Mouse (Mus musculus) brain, embryonic 18.5 days (tissue): ENCODE data around the gene Avpr2.

Experiments
- DNase-seq: peaks from one replicate; pipeline ENCODE4 v3.0.0-alpha.2; 2012; ENCODE audit warnings: low read depth, low spot score

Avpr2 gene

DNA sequence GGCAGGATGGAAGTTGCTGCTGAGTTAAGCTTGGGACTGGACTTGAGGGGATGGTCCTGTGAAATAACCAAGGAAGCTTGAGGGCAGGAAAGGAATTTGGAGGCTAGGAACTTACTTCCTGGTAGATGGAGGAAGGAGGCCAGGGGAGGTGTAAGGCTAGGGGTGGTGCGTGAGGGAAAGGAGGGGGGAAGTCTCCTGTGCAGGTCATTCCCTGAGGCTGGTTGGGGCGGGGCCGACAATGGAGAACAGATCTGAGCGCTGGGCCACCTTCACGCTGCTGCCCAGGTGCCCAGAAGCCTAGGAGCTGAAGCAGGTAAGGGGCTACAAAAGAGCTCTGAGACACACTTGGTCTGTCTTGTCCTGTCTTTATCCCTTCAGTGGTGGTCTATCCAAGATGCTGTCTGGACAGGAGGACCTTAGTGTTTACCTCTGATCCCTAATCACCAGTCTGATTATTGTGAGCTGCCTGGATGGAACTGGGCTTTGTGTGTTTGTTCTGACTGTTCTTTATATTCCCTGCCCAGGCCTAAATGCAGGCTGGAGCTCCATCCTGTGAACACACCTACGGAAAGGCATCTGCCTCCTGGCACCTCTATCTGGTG lies at the start of gene Avpr2:
Gene Avpr2, plus strand, starts transcription at position 552 of the 602 bp plus-strand sequence.
- no peak for DNase-seq

DNA sequence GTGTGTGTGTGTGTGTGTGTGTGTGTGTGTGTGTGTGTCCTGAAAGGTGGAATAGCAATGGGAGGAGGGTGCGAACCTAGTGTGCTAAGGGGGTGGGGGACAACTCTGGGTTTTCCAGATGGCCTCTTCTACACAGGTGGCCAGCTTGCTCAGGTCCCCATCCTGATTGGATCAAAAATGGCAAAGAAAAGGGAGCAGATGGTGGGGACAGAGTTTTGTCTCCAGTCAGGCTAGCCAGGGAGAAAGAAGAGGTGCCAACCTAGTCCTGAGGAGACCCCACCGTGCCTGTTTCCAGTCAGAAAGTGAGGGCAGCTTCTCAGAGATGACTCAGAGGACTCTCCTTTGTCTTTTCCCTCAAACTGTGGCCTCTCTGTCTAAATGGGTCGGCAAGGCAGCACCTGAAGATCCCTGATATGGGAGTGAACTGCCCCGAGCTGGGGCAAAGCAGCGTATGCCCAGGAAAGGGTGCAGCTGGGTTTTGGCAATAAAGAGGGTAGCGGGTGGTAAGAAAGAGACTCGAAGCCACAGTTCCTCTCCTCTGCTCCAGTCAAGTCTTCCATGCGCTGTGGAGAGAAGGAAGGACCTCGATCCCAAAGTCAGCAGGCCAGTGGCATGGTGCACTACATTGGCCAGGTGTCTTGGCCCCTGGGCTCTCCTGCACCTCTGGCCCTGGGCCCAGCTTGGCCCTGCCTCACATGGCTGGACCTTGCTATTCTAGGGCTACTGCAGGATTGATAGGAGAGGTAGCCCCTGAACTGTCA lies 37.4 kb upstream of the Avpr2 start:
- no peak for DNase-seq

DNA sequence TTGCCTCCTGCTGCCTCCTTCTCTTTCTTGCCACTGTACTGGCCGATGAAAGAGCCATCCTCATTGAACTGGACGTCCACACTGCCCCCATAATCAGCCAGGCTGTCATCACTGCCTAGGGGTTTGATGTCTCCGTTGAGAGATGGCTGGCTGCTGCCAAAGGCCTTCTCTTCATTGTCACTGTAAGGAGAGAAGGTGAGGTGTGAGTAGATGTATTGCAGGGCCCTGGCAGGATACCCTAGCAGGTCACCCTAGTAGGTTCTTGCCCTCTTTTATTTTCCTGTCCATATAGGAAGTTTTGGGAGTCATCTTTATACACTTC lies 36.9 kb upstream of the Avpr2 start:
- no peak for DNase-seq

DNA sequence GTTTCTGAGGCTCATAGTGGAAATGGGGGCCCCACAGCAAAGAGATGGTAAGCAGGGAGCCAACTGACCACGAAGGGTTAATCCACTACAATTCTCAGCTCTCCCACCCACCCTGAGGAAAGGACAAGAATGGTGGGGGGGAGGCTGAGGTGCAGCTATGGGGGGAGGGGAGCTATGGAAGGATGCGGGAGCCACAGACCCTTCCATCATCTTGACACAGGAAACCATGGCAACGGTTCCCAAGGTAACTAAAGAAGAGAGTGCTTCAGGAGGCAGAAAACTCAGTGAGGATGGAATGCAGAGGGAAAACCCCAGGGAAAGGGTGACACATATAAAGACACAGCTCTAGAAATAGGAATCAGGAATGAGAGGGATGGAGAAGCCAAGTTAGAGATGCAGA lies 27.2 kb upstream of the Avpr2 start:
- no peak for DNase-seq

DNA sequence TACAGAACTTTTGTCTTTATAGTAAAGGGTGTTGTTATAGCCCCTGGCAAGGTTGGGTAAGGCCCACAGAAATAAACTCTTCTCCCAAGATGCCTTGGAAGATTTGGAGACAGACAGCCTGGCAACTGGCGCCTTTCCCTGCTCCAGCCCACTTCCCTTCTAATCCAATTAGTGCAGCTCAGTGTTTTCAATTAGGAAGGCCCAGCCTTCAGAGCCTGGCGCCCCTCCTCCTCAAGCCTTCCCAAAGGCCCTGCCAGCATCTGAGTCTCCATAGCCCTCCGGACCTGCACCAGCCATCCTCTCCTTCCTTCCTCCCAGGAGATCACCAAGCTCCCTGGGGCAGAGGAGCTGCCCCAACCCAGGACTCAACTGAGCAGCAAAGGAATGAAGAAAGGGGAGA lies 24.6 kb upstream of the Avpr2 start:
- DNase-seq, result no peak

DNA sequence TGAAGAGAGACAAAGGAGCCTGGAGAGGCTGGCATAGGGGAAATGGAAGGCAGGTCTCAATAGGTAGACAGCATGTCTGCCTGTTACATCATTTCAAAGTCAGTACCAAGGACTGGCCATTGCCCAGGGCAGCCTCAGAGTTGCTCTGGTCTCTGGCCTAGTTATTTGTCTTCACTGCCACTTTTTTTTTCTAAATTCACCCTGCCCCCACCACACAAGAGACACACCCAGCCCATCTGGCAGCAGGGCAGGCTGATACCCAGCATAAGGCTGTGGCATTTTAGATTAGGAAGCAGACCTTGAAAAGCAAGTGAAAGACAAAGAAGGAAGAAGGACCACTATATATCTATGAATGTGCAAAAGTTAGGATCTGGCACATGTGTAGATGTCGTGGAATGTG lies 24.1 kb upstream of the Avpr2 start:
- DNase-seq, result no peak

DNA sequence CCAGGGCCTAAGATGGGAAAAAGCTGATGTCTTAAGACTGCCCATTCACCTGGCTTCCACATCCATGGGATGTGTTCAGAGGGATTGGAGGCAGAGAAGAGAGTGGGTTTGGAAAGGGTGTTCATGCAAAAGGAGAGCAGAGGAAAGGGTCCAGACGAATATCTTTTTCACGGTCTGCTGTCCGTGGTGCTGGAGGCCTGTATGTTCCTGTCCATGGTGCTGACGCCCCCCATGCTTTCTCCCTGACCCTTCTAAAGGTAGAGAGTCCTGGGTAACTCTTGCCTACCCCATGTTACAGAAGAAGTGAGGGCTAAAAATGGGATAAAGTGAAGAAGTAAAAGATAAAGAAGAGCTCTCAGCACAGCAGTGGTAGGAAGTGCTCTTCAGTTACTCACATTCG lies 22.6 kb upstream of the Avpr2 start:
- DNase-seq, result no peak

DNA sequence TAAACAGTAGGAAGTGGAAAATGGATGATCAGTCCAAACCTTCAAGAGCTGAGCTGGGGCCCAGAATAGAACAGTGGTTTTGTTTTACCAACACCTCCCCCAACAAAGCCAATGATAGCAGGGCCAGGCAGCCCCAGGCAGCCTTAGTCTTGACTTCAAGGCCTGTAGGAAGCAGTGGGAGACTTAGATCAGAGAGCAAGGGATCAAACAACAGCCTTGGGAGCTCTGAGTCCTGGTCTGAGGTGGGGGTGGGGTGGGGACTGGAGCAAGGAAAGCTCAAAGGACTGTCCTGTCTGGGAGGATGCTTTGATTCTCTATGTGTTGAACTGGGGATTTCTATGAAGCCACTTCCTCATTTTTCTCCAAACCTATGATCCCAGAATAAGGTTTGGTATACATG lies 20.4 kb upstream of the Avpr2 start:
- no peak for DNase-seq

DNA sequence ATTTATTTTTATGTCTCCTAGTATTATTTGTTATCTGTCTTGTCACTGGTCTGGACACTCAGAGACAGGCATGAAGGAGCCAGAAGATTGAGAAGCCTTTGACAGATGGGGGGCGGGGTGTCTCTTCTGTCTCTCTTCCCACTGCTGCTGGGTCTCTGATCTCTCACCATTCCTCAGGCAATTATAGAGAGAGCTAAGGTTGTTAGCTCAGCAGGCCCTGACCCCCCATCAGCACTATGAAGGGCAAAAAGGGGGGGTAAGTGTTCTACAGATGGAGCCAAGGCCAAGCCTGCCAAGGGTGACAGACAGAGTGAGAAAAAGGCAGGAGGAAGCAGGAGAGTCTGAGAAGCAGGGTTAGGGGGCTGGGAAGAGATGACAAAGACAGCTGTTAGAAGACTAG lies 19.9 kb upstream of the Avpr2 start:
- DNase-seq, result no peak

DNA sequence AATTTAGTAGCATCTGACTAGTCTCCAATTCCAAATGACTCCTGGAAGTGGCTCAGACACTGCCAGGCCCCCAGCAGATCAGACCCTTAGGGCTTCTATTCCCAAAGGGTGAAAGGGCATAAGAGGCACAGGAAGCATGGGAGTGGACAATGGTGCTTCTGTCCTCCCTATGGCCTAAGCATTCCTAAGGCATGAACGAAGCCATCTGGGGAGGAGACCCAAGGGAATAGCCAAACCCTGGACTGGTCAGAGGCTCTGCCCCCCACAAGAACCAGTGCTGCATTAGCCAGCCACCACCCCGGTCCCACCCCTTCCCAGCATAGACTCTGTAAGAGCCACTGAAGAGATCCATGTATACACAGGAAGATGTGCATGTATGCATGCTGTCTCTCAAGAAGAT lies 16.0 kb upstream of the Avpr2 start:
- no peak for DNase-seq

DNA sequence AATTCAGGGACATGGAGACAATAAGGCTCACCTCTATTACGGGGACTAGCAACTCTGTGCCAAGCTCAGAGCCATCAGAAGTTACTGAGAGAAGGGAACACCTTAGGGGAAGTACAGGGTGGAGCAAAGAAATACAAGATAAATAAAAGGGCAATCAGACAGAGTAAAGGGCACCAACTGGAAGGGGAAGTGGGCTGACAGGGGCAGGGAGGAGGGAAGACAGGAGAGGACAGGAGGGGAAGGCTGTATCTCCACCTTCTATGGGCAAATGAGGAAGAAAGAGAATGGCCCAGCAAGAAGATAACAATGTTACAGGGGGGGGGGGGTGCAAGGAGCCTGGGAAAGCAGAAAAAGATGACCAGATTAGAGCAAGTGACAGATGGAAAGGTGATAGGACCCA lies 14.9 kb upstream of the Avpr2 start:
- DNase-seq, result no peak

DNA sequence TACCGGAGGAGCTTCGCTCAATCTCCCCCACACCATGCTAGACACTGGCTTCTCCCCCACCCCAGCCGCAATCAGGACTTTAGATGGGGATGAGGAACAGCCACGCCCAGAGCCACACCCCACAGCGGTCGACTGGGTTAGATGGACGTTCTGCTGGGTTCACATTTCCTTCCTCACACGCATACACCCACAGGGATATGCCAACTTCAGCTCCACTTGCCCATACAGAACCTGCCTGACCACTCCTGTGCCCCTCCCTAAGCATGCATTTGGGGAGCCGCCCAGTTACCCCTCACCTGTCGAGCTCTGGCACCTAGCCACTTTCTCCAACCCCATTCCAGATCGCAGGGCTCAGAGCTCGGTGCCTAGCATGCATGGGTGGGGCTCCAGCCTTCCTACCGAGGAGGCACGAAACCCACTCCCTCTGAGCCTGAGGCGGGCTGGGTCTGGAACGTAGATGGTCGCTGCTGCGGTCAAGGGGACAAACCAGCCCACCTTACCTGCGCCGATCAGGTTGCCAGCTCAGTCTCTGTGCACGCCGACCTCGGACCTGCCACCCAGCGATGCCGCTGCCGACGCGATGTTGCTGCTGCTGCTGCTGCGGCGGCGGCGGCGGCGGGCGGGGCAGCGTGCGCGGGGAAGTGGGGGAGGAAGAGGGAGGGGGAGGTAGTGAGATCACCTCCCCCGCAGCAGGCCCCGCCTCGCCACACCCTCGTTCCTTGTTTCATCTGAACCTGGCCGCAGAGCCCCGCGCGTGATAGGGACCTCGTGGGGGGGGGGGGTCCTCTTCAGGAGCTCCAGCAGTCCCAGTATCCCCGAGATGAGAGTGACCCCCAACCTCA lies 11.5 kb upstream of the Avpr2 start:
- DNase-seq, result no peak

DNA sequence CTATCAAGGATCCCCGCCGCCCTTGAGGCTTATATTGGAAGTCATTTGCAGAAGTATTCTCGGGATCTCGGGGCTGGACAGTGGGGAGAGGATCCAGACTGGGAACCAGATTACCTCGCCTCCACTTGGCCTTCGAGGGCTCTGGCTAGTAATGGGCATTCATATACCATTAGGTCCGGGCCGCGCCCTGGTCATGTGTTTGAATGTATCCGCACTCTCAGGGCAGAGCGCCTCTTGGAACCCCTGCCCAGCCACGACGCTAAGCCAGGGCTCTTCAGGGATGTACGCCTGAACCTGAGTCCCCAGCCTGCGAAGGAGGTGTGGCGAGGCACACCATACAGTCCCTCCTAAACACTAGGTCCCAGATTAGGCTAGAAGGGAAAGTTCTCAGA lies 10.9 kb upstream of the Avpr2 start:
- DNase-seq, result no peak

DNA sequence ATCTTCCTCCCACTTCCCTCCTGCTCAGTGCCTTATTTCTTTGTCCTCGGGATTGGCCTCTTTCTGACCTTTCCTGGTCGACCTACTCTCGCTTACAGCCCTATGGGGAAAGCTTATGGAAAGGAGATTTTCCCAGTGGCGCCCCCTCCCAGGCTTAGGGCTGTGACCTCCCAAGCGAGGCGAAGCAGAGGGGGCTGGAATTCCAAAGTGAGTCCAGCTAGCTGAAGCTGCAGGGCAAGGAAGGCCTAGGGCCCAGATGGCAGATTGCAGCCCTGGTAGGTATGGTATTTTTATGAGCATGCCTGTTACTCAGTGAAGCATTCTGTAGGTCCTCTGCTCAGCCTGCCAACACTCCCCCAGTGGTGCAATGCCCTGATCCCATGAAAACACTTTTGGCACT lies 10.4 kb upstream of the Avpr2 start:
- DNase-seq, result no peak

DNA sequence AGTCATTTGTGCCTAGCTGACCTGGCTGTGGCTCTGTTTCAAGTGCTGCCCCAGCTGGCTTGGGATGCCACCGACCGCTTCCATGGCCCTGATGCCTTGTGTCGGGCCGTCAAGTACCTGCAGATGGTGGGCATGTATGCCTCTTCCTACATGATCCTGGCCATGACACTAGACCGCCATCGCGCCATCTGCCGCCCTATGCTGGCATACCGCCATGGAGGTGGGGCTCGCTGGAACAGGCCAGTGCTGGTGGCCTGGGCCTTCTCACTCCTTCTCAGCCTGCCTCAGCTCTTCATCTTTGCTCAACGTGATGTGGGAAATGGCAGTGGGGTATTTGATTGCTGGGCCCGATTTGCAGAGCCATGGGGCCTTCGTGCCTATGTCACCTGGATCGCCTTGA lies 931 bp downstream of the Avpr2 start:
- no peak for DNase-seq

DNA sequence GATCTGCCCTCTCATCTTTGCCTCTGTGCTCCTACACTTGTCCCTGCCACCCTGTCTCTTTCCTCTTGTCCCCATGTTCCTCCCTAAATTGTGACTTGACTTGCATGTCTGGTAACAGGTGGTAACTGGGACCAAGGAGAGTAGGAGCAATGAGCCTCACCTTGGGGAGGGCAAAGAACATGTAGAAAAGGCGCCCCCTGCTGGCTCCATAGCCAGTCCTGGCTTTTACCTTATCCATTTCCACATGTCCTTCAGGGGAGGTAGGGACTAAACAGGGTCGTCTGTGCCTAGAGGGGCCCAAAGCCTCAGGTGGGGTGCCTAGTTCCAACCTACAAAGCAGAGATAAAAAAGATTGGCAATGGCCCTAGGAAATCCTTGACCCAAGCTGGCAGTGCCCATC lies 3.8 kb downstream of the Avpr2 start, which contains the start of gene L1cam:
Gene L1cam, minus strand, starts transcription at position 387 of the 400 bp plus-strand sequence.
- no peak for DNase-seq

DNA sequence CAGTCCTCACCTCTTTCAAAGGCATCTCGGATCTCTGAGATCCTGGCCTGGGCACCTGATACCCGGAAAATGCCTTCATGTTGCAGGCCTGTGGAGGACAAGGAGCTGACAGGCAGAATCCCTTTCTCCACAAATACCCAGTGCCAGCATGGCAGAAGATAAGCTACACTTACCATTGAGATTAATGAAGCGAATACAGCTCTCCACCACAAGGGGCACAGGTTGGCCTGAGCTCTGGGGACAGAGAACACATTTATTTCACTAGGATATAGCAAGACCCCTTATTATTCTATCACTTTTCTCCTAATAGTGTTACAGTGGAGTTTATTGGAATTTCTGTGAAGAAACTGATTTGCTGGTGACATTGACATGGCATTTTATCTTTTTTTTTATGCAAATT lies 6.1 kb downstream of the Avpr2 start:
- no peak for DNase-seq

DNA sequence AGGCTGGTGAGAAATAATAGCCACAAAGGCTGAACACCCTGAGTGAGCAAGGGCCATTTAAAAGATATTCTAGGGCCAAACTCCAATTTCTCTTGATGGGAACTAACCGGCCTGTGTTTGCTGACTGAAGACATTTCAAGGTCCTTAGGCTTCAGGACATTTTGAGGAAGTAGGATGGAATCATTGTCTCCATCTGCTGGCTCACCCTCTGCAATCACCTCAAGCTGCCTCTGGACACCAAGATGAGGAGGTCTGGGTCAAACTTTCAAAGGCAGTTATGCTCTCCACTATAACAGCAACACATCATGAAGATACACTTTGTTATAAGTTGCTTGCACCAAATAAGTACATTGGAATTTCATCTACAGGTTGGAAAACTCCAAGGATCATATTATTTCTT lies 18.1 kb downstream of the Avpr2 start:
- DNase-seq, result no peak

DNA sequence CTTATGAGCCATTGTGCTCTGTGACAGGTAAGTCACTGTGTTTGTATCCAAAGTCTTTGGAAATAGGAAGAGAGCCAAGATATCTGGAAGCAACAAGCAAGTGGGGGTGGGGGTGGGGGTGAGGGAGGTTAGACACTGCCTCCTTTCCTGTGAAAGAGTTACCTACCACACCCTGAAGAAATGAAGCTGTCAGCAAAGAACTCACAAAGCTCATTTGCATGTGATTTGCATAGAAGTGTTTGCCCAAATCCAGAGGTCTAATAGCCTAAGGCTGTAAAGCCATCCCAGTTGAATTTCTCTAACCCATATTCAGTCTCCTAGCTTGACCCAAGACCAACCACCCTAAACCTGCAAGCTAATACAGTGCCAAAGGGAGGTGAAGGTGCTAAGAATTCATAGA lies 18.5 kb downstream of the Avpr2 start:
- no peak for DNase-seq

DNA sequence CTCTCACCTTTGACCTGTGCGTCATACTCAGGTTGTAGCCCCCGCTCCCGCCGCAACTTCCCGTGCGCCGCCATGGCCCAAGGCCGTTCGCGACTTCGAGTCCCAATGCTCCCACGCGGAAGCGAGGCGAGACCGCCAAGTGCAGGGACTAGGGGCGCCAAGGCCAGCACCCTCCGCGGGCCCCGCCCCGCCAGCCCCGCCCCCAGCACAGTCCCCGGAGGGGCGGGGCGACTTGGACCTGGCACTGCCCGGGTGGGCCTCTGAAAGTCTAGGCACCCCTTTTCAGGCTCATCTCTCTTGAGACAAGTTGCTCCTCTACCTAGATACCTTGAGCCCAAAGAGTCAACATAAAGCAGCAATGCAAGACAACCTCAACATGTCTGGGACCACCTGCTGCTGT lies 19.3 kb downstream of the Avpr2 start:
- DNase-seq, result no peak

DNA sequence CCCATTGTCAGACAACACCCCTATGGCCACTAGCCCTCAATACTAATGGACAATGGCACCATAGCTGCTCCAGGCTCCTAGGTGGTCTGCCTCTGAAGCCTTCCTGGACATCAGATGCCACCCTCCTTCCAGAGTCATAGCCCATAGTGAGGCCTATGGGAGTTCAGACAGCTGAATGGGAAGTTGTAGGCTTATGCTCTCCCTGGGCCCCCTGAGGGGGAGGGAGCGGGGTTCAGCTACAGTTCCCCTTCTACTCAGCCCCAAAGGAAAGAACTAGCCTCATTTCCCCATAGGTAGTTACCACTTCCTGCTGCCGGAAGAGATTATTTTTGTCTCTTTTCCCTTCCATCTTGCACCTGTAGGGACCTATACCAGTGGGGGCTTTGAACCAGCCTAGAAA lies 19.7 kb downstream of the Avpr2 start:
- no peak for DNase-seq

DNA sequence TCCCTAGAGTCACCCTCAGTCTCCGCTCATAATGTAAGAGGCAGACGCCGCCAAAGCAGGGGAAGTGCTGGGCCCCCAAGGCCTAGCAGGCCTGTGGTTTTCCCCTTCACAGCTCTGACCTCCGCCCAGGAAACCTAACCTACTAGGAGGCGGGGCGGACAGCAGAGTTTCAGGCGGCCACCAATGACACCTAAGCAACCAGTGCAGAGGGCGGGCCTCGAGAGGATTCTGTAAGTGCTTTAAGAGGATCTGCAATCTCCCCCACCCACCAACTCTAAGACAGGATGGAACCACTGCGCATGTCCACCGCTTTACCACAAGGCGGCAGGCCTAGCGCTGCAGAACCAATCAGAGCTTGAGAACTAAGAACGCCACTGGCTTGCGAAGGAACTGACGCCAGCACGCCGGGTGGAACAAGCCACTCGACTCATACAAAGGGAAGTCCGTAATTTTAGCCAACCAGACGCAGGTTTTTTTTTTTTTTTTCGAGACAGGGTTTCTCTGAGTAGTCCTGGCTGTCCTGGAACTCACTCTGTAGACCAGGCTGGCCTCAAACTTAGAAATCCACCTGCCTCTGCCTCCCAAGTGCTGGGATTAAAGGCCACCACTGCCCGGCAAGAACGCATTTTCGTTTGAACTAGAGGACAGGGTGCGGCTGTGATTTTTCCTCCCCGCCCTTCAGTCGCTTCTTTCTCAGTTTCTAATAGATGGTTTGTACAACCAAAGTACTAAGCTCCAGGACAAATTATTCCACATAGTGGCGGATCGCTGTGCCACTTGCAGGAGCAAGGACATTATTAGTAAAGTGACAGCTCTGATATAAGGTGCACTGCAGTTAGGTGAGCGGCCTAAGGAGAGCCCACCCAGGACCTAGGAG lies 23.2 kb downstream of the Avpr2 start:
- peak; percentile 88 for DNase-seq
